Mouse (Mus musculus) right cerebral cortex, postnatal 10 days (tissue): Measurements from ENCODE around the gene Cdh26.

ENCODE experiments used
- DNase-seq, 2 experiments: peaks; one replicate each; pipeline ENCODE4 v3.0.0; 2021; ENCODE audit warnings: low spot score in 2 of 2

Gene Cdh26

GRCm38 (mm10) chr2:178433903-178434302 is 3.6 kb downstream of the Cdh26 start:
- no peak for DNase-seq

- DNase-seq = peak; percentile 49 to 51
Observed at GRCm38 (mm10) chr2:178437311-178437710, 7.0 kb downstream of the Cdh26 start.

- no peak for DNase-seq
Observed at GRCm38 (mm10) chr2:178449386-178449785, 19.1 kb downstream of the Cdh26 start.

- DNase-seq = no peak
Observed at GRCm38 (mm10) chr2:178450236-178450635, 19.9 kb downstream of the Cdh26 start.

GRCm38 (mm10) chr2:178450961-178451360 is 20.6 kb downstream of the Cdh26 start:
- DNase-seq = no peak

- no peak for DNase-seq
Observed at GRCm38 (mm10) chr2:178454664-178455516, 24.6 kb downstream of the Cdh26 start.

GRCm38 (mm10) chr2:178457414-178457813 is 27.1 kb downstream of the Cdh26 start:
- DNase-seq = no peak

GRCm38 (mm10) chr2:178460353-178460752 is 30.0 kb downstream of the Cdh26 start:
- no peak for DNase-seq

GRCm38 (mm10) chr2:178471546-178472480 is 41.5 kb downstream of the Cdh26 start:
- DNase-seq = no peak

GRCm38 (mm10) chr2:178473916-178474315 is 43.6 kb downstream of the Cdh26 start:
- no peak for DNase-seq

GRCm38 (mm10) chr2:178477228-178477627 is 46.9 kb downstream of the Cdh26 start:
- DNase-seq = no peak

GRCm38 (mm10) chr2:178479011-178479410 is 48.7 kb downstream of the Cdh26 start:
- no peak for DNase-seq

GRCm38 (mm10) chr2:178480932-178481331 is 50.6 kb downstream of the Cdh26 start:
- DNase-seq = no peak

- DNase-seq = no peak
Observed at GRCm38 (mm10) chr2:178483462-178483861, 53.1 kb downstream of the Cdh26 start.

GRCm38 (mm10) chr2:178488276-178488675 is 57.9 kb downstream of the Cdh26 start:
- DNase-seq = peak in 1 of 2 experiments; percentile 38

- DNase-seq = no peak
Observed at GRCm38 (mm10) chr2:178490245-178490920, 60.1 kb downstream of the Cdh26 start.

GRCm38 (mm10) chr2:178494066-178494465 is 63.7 kb downstream of the Cdh26 start:
- no peak for DNase-seq

- DNase-seq = no peak
Observed at GRCm38 (mm10) chr2:178495816-178496215, 65.5 kb downstream of the Cdh26 start.

GRCm38 (mm10) chr2:178497900-178498299 is 67.6 kb downstream of the Cdh26 start:
- no peak for DNase-seq

GRCm38 (mm10) chr2:178498409-178498808 is 68.1 kb downstream of the Cdh26 start:
- peak; percentile 73 to 76 for DNase-seq

GRCm38 (mm10) chr2:178502469-178502868 is 72.1 kb downstream of the Cdh26 start:
- no peak for DNase-seq

- peak; percentile 57 to 63 for DNase-seq
Observed at GRCm38 (mm10) chr2:178506056-178506455, 75.7 kb downstream of the Cdh26 start.
